Mouse (Mus musculus): ENCODE results near the gene Pou6f2.

Gene Pou6f2

GRCm38 (mm10) chr13:18211242-18211641, 186.2 kb downstream of the Pou6f2 start:
- DNase-seq: no peak

GRCm38 (mm10) chr13:18204476-18205250, 192.8 kb downstream of the Pou6f2 start:
- no peak for DNase-seq

- DNase-seq: peak; percentile 24
These were observed 223.5 kb downstream of the Pou6f2 start for GRCm38 (mm10) chr13:18174003-18174402.

GRCm38 (mm10) chr13:18173021-18173420, 224.5 kb downstream of the Pou6f2 start:
- no peak for DNase-seq

- DNase-seq: peak; percentile 27
These were observed 225.2 kb downstream of the Pou6f2 start for GRCm38 (mm10) chr13:18172334-18172733.

- DNase-seq: no peak
These were observed 233.3 kb downstream of the Pou6f2 start for GRCm38 (mm10) chr13:18164182-18164581.

GRCm38 (mm10) chr13:18160566-18160965, 236.9 kb downstream of the Pou6f2 start:
- no peak for DNase-seq

- no peak for DNase-seq
These were observed 243.4 kb downstream of the Pou6f2 start for GRCm38 (mm10) chr13:18153949-18154582.

GRCm38 (mm10) chr13:18133646-18134045, 263.8 kb downstream of the Pou6f2 start:
- no peak for DNase-seq

- DNase-seq: no peak
These were observed 264.3 kb downstream of the Pou6f2 start for GRCm38 (mm10) chr13:18133193-18133592.

GRCm38 (mm10) chr13:18131324-18131723, 266.2 kb downstream of the Pou6f2 start:
- DNase-seq: no peak

GRCm38 (mm10) chr13:18129697-18130096, 267.8 kb downstream of the Pou6f2 start:
- no peak for DNase-seq

GRCm38 (mm10) chr13:18128826-18129225, 268.7 kb downstream of the Pou6f2 start:
- no peak for DNase-seq

- DNase-seq: no peak
These were observed 269.4 kb downstream of the Pou6f2 start for GRCm38 (mm10) chr13:18128053-18128452.

- no peak for DNase-seq
These were observed 271.4 kb downstream of the Pou6f2 start for GRCm38 (mm10) chr13:18126111-18126510.

GRCm38 (mm10) chr13:18125226-18126000, 272.1 kb downstream of the Pou6f2 start:
- DNase-seq: no peak

- peak; percentile 23 for DNase-seq
These were observed 273.1 kb downstream of the Pou6f2 start for GRCm38 (mm10) chr13:18124368-18124767.

- DNase-seq: no peak
These were observed 277.1 kb downstream of the Pou6f2 start for GRCm38 (mm10) chr13:18120406-18120805.

- DNase-seq: no peak
These were observed 315.9 kb downstream of the Pou6f2 start for GRCm38 (mm10) chr13:18081443-18082119.
